24 mouse cellular contexts compared by ENCODE assay signal in genomic region chr6:87350829-87351228, GRCm38 (mm10). TPM values are rescaled to one million over a fixed set of nuclear protein-coding genes. Genes with fewer than 3 reads are reported as not detected.
DNase-seq lines count a peak whose midpoint lies in the region; ATAC-seq and TF ChIP-seq lines count a peak whose summit lies in the region.
"Had no signal": no experiment of that assay in that cellular context is flagged by ENCODE, and none has a peak within 500 bp of the region (broad histone marks: within the 10 kb centered on the region; RNA-seq: fewer than 3 reads in every experiment).

Gkn1 (minus strand) TSS chr6:87350942.

- ATAC-seq in intestine, embryonic 16.5 days: peak; percentile 76
- peak; percentile 47 for ATAC-seq in stomach, embryonic 15.5 days (ENCODE audit: insufficient read depth, low FRiP score, low read depth)
- peak; percentile 95 for ATAC-seq in stomach, postnatal 0 days (ENCODE audit: low FRiP score, low TSS enrichment)
- no peak for ATAC-seq in midbrain, embryonic 16.5 days
- ATAC-seq: activated CD4-positive, CD25-positive, alpha-beta regulatory T cell, adult 4 months; CD4-positive, CD25-positive, alpha-beta regulatory T cell, adult 4 months; forebrain, embryonic 13.5 days; forebrain, embryonic 15.5 days; Patski had no signal

- DNase-seq in stomach, postnatal 0 days (ENCODE audit: low spot score): peak; percentile 63
- no peak for DNase-seq in spleen, postnatal 36 days (ENCODE audit: low spot score in 2 of 2)
- DNase-seq in natural killer cell, adult 2 months (ENCODE audit: low spot score in 2 of 2): no peak
- DNase-seq: adrenal gland, adult 8-10 months; adrenal gland, postnatal 14 days; adrenal gland, postnatal 36 days; cerebellum, adult 11-12 months; cerebellum, adult 2 months; cerebellum, adult 9-10 months; cerebellum, postnatal 10 days; cerebellum, postnatal 25 days had no signal

- TF ChIP-seq EP300 in stomach, postnatal 0 days (optimal IDR thresholded peaks at IDR 0.05): no peak

- no peaks in the 10 kb centered on the region for H3K9me3 ChIP-seq in intestine, embryonic 16.5 days (ENCODE audit: control insufficient read depth, low read length)
- no peaks in the 10 kb centered on the region for H3K9me3 ChIP-seq in stomach, embryonic 15.5 days
- H3K9me3 ChIP-seq in stomach, postnatal 0 days (ENCODE audit: control insufficient read depth, low read length): no peaks in the 10 kb centered on the region
- no peaks in the 10 kb centered on the region for H3K9me3 ChIP-seq in midbrain, embryonic 16.5 days (replicated peaks; ENCODE audit: control insufficient read depth, low read length, poor library complexity, severe bottlenecking)
- H3K9me3 ChIP-seq: embryonic facial prominence, embryonic 10.5 days; embryonic facial prominence, embryonic 12.5 days; forebrain, embryonic 13.5 days; forebrain, embryonic 15.5 days; G1E had no signal

- H3K4me3 ChIP-seq in intestine, embryonic 16.5 days (ENCODE audit: low read length): no peak within 1 kb of the TSS
- no peak within 1 kb of the TSS for H3K4me3 ChIP-seq in stomach, embryonic 15.5 days (replicated peaks)
- no peak within 1 kb of the TSS for H3K4me3 ChIP-seq in stomach, postnatal 0 days (ENCODE audit: low read depth, low read length)
- no peak within 1 kb of the TSS for H3K4me3 ChIP-seq in midbrain, embryonic 16.5 days (ENCODE audit: low read depth, low read length)
- H3K4me3 ChIP-seq: embryonic facial prominence, embryonic 10.5 days; embryonic facial prominence, embryonic 12.5 days; forebrain, embryonic 13.5 days; forebrain, embryonic 15.5 days had no signal

- H3K36me3 ChIP-seq in intestine, embryonic 16.5 days (ENCODE audit: control insufficient read depth, insufficient read depth, low read length): no peaks in the 10 kb centered on the region
- H3K36me3 ChIP-seq in stomach, embryonic 15.5 days: no peaks in the 10 kb centered on the region
- H3K36me3 ChIP-seq in stomach, postnatal 0 days (ENCODE audit: control insufficient read depth, insufficient read depth, low read length): no peaks in the 10 kb centered on the region
- no peaks in the 10 kb centered on the region for H3K36me3 ChIP-seq in midbrain, embryonic 16.5 days (ENCODE audit: control insufficient read depth, insufficient read depth, low read length)
- H3K36me3 ChIP-seq: embryonic facial prominence, embryonic 10.5 days; embryonic facial prominence, embryonic 12.5 days; forebrain, embryonic 15.5 days; G1E had no signal

- H3K4me1 ChIP-seq in intestine, embryonic 16.5 days (ENCODE audit: control insufficient read depth, insufficient read depth, low read length): peaks cover 8% of the 10 kb centered on the region
- H3K4me1 ChIP-seq in stomach, embryonic 15.5 days: no peaks in the 10 kb centered on the region
- no peaks in the 10 kb centered on the region; the same call in 1 of the 2 replicates for H3K4me1 ChIP-seq in stomach, postnatal 0 days (replicated peaks; ENCODE audit: control insufficient read depth, insufficient read depth)
- no peaks in the 10 kb centered on the region for H3K4me1 ChIP-seq in midbrain, embryonic 16.5 days (ENCODE audit: control insufficient read depth, insufficient read depth, low read length)
- H3K4me1 ChIP-seq: embryonic facial prominence, embryonic 10.5 days; embryonic facial prominence, embryonic 12.5 days; forebrain, embryonic 15.5 days had no signal

- no peak within 1 kb of the TSS for H3K27ac ChIP-seq in intestine, embryonic 16.5 days (ENCODE audit: low read length)
- no peak within 1 kb of the TSS for H3K27ac ChIP-seq in stomach, embryonic 15.5 days
- no peak within 1 kb of the TSS for H3K27ac ChIP-seq in stomach, postnatal 0 days (replicated peaks)
- H3K27ac ChIP-seq in midbrain, embryonic 16.5 days (ENCODE audit: low read length): no peak within 1 kb of the TSS
- H3K27ac ChIP-seq: embryonic facial prominence, embryonic 10.5 days; embryonic facial prominence, embryonic 12.5 days; forebrain, embryonic 13.5 days; forebrain, embryonic 15.5 days had no signal

- WGBS in intestine, embryonic 16.5 days: 79% methylated on average over 8 of the region's 8 CpGs
- WGBS in stomach, embryonic 15.5 days: 85% methylated on average over 8 of the region's 8 CpGs
- WGBS in stomach, postnatal 0 days: 68% methylated on average over 8 of the region's 8 CpGs
- WGBS in midbrain, embryonic 16.5 days: 95% methylated on average over 8 of the region's 8 CpGs

- no peak within 1 kb of the TSS for H3K9ac ChIP-seq in intestine, embryonic 16.5 days (ENCODE audit: low read depth, low read length)
- no peak within 1 kb of the TSS for H3K9ac ChIP-seq in stomach, embryonic 15.5 days
- H3K9ac ChIP-seq in stomach, postnatal 0 days (ENCODE audit: low read length): no peak within 1 kb of the TSS
- no peak within 1 kb of the TSS for H3K9ac ChIP-seq in midbrain, embryonic 16.5 days (ENCODE audit: low read depth, low read length)
- H3K9ac ChIP-seq: embryonic facial prominence, embryonic 12.5 days; forebrain, embryonic 13.5 days; forebrain, embryonic 15.5 days had no signal

- no peak within 1 kb of the TSS for H3K4me2 ChIP-seq in intestine, embryonic 16.5 days (ENCODE audit: low read depth, low read length)
- no peak within 1 kb of the TSS for H3K4me2 ChIP-seq in stomach, embryonic 15.5 days
- no peak within 1 kb of the TSS for H3K4me2 ChIP-seq in stomach, postnatal 0 days (replicated peaks; ENCODE audit: low read depth)
- H3K4me2 ChIP-seq in midbrain, embryonic 16.5 days (ENCODE audit: low read length): no peak within 1 kb of the TSS
- H3K4me2 ChIP-seq: embryonic facial prominence, embryonic 12.5 days; forebrain, embryonic 13.5 days; forebrain, embryonic 15.5 days had no signal

- H3K27me3 ChIP-seq in intestine, embryonic 16.5 days (replicated peaks; ENCODE audit: control insufficient read depth, insufficient read depth, low read length): no peaks in the 10 kb centered on the region
- no peaks in the 10 kb centered on the region for H3K27me3 ChIP-seq in stomach, embryonic 15.5 days (replicated peaks)
- no peaks in the 10 kb centered on the region for H3K27me3 ChIP-seq in stomach, postnatal 0 days (ENCODE audit: control insufficient read depth, insufficient read depth, low read length)
- H3K27me3 ChIP-seq in midbrain, embryonic 16.5 days (ENCODE audit: control insufficient read depth, insufficient read depth, low read depth, low read length): no peaks in the 10 kb centered on the region
- H3K27me3 ChIP-seq: embryonic facial prominence, embryonic 12.5 days; forebrain, embryonic 13.5 days; forebrain, embryonic 15.5 days had no signal

- no peak for TF ChIP-seq CTCF in stomach, postnatal 0 days (IDR thresholded peaks at IDR 0.05; ENCODE audit: low read depth)

RNA-seq across cellular contexts. Expression of gene Gkn1, which starts in this region (rescaled TPM):
- polyA plus RNA-seq in intestine, embryonic 16.5 days (2015; fragmentation: Nextera tagmentation; extraction: Ambion mirVana): not detected in 2 replicates
- polyA plus RNA-seq in stomach, embryonic 15.5 days (2015; fragmentation: Nextera tagmentation; extraction: Ambion mirVana): 0.68 and 2.3 TPM in 2 replicates
- 3,206 and 3,289 TPM in 2 replicates for polyA plus RNA-seq in stomach, postnatal 0 days (2015; fragmentation: Nextera tagmentation; extraction: Ambion mirVana)
- not detected in 2 replicates for polyA plus RNA-seq in midbrain, embryonic 16.5 days (2015; fragmentation: Nextera tagmentation; extraction: Ambion mirVana)
- polyA plus RNA-seq: activated CD4-positive, CD25-positive, alpha-beta regulatory T cell, adult 4 months; CD4-positive, CD25-positive, alpha-beta regulatory T cell, adult 4 months; embryonic facial prominence, embryonic 10.5 days; embryonic facial prominence, embryonic 12.5 days; embryonic facial prominence, embryonic 14.5 days; forebrain, embryonic 11.5 days; forebrain, embryonic 13.5 days; forebrain, embryonic 15.5 days; G1E; Patski had no signal

Comparison
In these comparisons a context has a peak if more than half of its experiments do, and no peak if none do; other contexts are left out.
1. RNA of gene Gkn1 (polyA plus RNA-seq): 3,206 to 3,289 TPM in stomach, postnatal 0 days; 0.68 to 2.3 TPM in stomach, embryonic 15.5 days, not detected in intestine, embryonic 16.5 days and not detected in midbrain, embryonic 16.5 days; every median in the first group is over 100 times any median in the second.
2. Peak in ATAC-seq in intestine, embryonic 16.5 days; RNA of the gene not detected or under 1 TPM.